ENCODE assay signal across 11 mouse cellular contexts in genomic region chr5:87642787-87643186, GRCm38 (mm10). TPM values are rescaled to one million over a fixed set of nuclear protein-coding genes. Genes with fewer than 3 reads are reported as not detected.
DNase-seq lines count a peak whose midpoint lies in the region; ATAC-seq and TF ChIP-seq lines count a peak whose summit lies in the region.
"Had no signal": no experiment of that assay in that cellular context is flagged by ENCODE, and none has a peak within 500 bp of the region (broad histone marks: within the 10 kb centered on the region; RNA-seq: fewer than 3 reads in every experiment).

No protein-coding gene starts in this region.

- H3K4me2 ChIP-seq in neural tube, embryonic 15.5 days = no peak overlapping the region
- H3K4me2 ChIP-seq: limb, embryonic 15.5 days; neural tube, embryonic 13.5 days had no signal

- H3K27ac ChIP-seq in layer of hippocampus, adult 2 months = no peak overlapping the region
- no peak overlapping the region for H3K27ac ChIP-seq in neural tube, embryonic 15.5 days (replicated peaks)
- H3K27ac ChIP-seq: limb, embryonic 15.5 days; neural tube, embryonic 13.5 days had no signal

- H3K4me1 ChIP-seq in neural tube, embryonic 15.5 days = no peaks in the 10 kb centered on the region
- H3K4me1 ChIP-seq: limb, embryonic 15.5 days; neural tube, embryonic 13.5 days had no signal

- no peak overlapping the region for H3K4me3 ChIP-seq in layer of hippocampus, adult 2 months
- no peak overlapping the region for H3K4me3 ChIP-seq in neural tube, embryonic 15.5 days (replicated peaks)
- H3K4me3 ChIP-seq: limb, embryonic 15.5 days; neural tube, embryonic 13.5 days had no signal

- peak; percentile 59 for TF ChIP-seq CTCF in layer of hippocampus, adult 2 months (conservative IDR thresholded peaks at IDR 0.05)

- DNase-seq in layer of hippocampus, adult 2 months (ENCODE audit: low spot score in 2 of 2) = peak in 1 of 2 experiments; percentile 19
- no peak for DNase-seq in layer of hippocampus, adult 9-10 months (ENCODE audit: low spot score)
- DNase-seq in urinary bladder, postnatal 25 days (ENCODE audit: low spot score) = peak; percentile 27
- DNase-seq in urinary bladder, adult 2 months (ENCODE audit: low spot score) = no peak
- peak; percentile 29 for DNase-seq in embryo, embryonic 11 days
- no peak for DNase-seq in left cerebral cortex, adult 9 months (ENCODE audit: low spot score in 2 of 2)
- DNase-seq: thymus, adult 2 months had no signal

- no peak overlapping the region for H3K9ac ChIP-seq in neural tube, embryonic 15.5 days (replicated peaks)
- H3K9ac ChIP-seq: limb, embryonic 15.5 days; neural tube, embryonic 13.5 days had no signal

- ATAC-seq in neural tube, embryonic 15.5 days (ENCODE audit: low FRiP score) = no peak

- no peaks in the 10 kb centered on the region for H3K36me3 ChIP-seq in neural tube, embryonic 15.5 days
- H3K36me3 ChIP-seq: limb, embryonic 15.5 days; neural tube, embryonic 13.5 days had no signal

- no peaks in the 10 kb centered on the region for H3K9me3 ChIP-seq in neural tube, embryonic 15.5 days (replicated peaks)
- H3K9me3 ChIP-seq: limb, embryonic 15.5 days; neural tube, embryonic 13.5 days had no signal

- no peaks in the 10 kb centered on the region for H3K27me3 ChIP-seq in neural tube, embryonic 15.5 days (replicated peaks)
- H3K27me3 ChIP-seq: limb, embryonic 15.5 days; neural tube, embryonic 13.5 days had no signal

RNA-seq across cellular contexts. Expression of gene Csn1s1, which starts 23.2 kb away (rescaled TPM):
- total RNA-seq in layer of hippocampus, adult 2 months (2021) = not detected
- polyA plus RNA-seq in urinary bladder, adult 2 months (2012; rRNA removed) = not detected in 2 replicates
- polyA plus RNA-seq in neural tube, embryonic 15.5 days (2015; fragmentation: Nextera tagmentation; extraction: Ambion mirVana) = not detected in 2 replicates
- total RNA-seq: gastrocnemius, postnatal 4 days had no signal
- polyA plus RNA-seq: limb, embryonic 15.5 days; neural tube, embryonic 13.5 days had no signal

RNA-seq across cellular contexts. Expression of gene Sult1e1, which starts 51.4 kb away (rescaled TPM):
- total RNA-seq in layer of hippocampus, adult 2 months (2021) = not detected
- polyA plus RNA-seq in urinary bladder, adult 2 months (2012; rRNA removed) = 4.1 and 8.0 TPM in 2 replicates
- polyA plus RNA-seq in neural tube, embryonic 15.5 days (2015; fragmentation: Nextera tagmentation; extraction: Ambion mirVana) = not detected in 2 replicates
- total RNA-seq: gastrocnemius, postnatal 4 days had no signal
- polyA plus RNA-seq: limb, embryonic 15.5 days; neural tube, embryonic 13.5 days; thymus, adult 2 months had no signal

RNA-seq across cellular contexts. Expression of gene Csn2, which starts 56.6 kb away (rescaled TPM):
- total RNA-seq in layer of hippocampus, adult 2 months (2021) = not detected
- not detected in 2 replicates for polyA plus RNA-seq in urinary bladder, adult 2 months (2012; rRNA removed)
- not detected in 2 replicates for polyA plus RNA-seq in neural tube, embryonic 15.5 days (2015; fragmentation: Nextera tagmentation; extraction: Ambion mirVana)
- total RNA-seq: gastrocnemius, postnatal 4 days had no signal
- polyA plus RNA-seq: limb, embryonic 15.5 days; neural tube, embryonic 13.5 days had no signal

Comparison
In these comparisons a context has a peak if more than half of its experiments do, and no peak if none do; other contexts are left out.
1. DNase-seq: peak in urinary bladder, postnatal 25 days (single experiment) and embryo, embryonic 11 days (single experiment); none in layer of hippocampus, adult 9-10 months (single experiment), urinary bladder, adult 2 months (single experiment) and left cerebral cortex, adult 9 months (0 of 2).